Mouse (Mus musculus): ENCODE measurements at regions not wholly inside any gene's neighbourhood (a gene's known extent, or its start where the extent isn't known, plus 50 kb on each side); places are given as distances from the start of the nearest gene placed in this dataset.

- no peak for ATAC-seq (ENCODE audit: insufficient number of reproducible peaks, insufficient read depth, low FRiP score, low read depth)
- Histone ChIP-seq H3K9ac (replicated peaks; ENCODE audit: low read depth, low read length) (no peak overlapping the region), H3K9me3 (ENCODE audit: control insufficient read depth, low read depth, low read length) (no peaks in the 10 kb centered on the region), H3K4me2 (replicated peaks; ENCODE audit: low read depth, low read length) (no peak overlapping the region), H3K27ac (ENCODE audit: low read length) (no peak overlapping the region), H3K36me3 (ENCODE audit: control insufficient read depth, insufficient read depth, low read length) (no peaks in the 10 kb centered on the region), H3K4me3 (ENCODE audit: low read depth, low read length) (no peak overlapping the region), H3K4me1 (ENCODE audit: control insufficient read depth, insufficient read depth, low read length) (no peaks in the 10 kb centered on the region), H3K27me3 (ENCODE audit: control insufficient read depth, insufficient read depth, low read length) (no peaks in the 10 kb centered on the region)
- WGBS = 66% methylated on average over 8 of the region's 8 CpGs
Observed at GRCm38 (mm10) chr15:63616506-63617208, 228.3 kb downstream of the Gsdmc2 start.

- WGBS = 77% methylated on average over 2 of the region's 2 CpGs
- H3K9ac ChIP-seq (replicated peaks; ENCODE audit: low read depth, low read length) = no peak overlapping the region
- H3K4me3 ChIP-seq (ENCODE audit: low read depth, low read length) = no peak overlapping the region
- no peaks in the 10 kb centered on the region for H3K9me3 ChIP-seq (ENCODE audit: control insufficient read depth, low read depth, low read length)
- H3K27ac ChIP-seq (ENCODE audit: low read length) = no peak overlapping the region
- no peaks in the 10 kb centered on the region for H3K36me3 ChIP-seq (ENCODE audit: control insufficient read depth, insufficient read depth, low read length)
- H3K4me2 ChIP-seq (replicated peaks; ENCODE audit: low read depth, low read length) = no peak overlapping the region
- H3K27me3 ChIP-seq (ENCODE audit: control insufficient read depth, insufficient read depth, low read length) = no peaks in the 10 kb centered on the region
- no peaks in the 10 kb centered on the region for H3K4me1 ChIP-seq (ENCODE audit: control insufficient read depth, insufficient read depth, low read length)
- no peak for ATAC-seq (ENCODE audit: insufficient number of reproducible peaks, insufficient read depth, low FRiP score, low read depth)
Observed at GRCm38 (mm10) chr15:63614191-63614590, 230.8 kb downstream of the Gsdmc2 start.

GRCm38 (mm10) chr15:63613120-63613519 lies 231.9 kb downstream of the Gsdmc2 start:
- Histone ChIP-seq H3K9me3 (ENCODE audit: control insufficient read depth, low read depth, low read length) (no peaks in the 10 kb centered on the region), H3K27me3 (ENCODE audit: control insufficient read depth, insufficient read depth, low read length) (no peaks in the 10 kb centered on the region), H3K36me3 (ENCODE audit: control insufficient read depth, insufficient read depth, low read length) (no peaks in the 10 kb centered on the region), H3K4me2 (replicated peaks; ENCODE audit: low read depth, low read length) (no peak overlapping the region), H3K4me3 (ENCODE audit: low read depth, low read length) (no peak overlapping the region), H3K9ac (replicated peaks; ENCODE audit: low read depth, low read length) (no peak overlapping the region), H3K4me1 (ENCODE audit: control insufficient read depth, insufficient read depth, low read length) (no peaks in the 10 kb centered on the region), H3K27ac (ENCODE audit: low read length) (no peak overlapping the region)
- 87% methylated on average over 1 of the region's 1 CpGs for WGBS
- no peak for ATAC-seq (ENCODE audit: insufficient number of reproducible peaks, insufficient read depth, low FRiP score, low read depth)

- Histone ChIP-seq H3K9ac (replicated peaks; ENCODE audit: low read depth, low read length) (no peak overlapping the region), H3K4me3 (ENCODE audit: low read depth, low read length) (no peak overlapping the region), H3K4me1 (ENCODE audit: control insufficient read depth, insufficient read depth, low read length) (no peaks in the 10 kb centered on the region), H3K27ac (ENCODE audit: low read length) (no peak overlapping the region), H3K4me2 (replicated peaks; ENCODE audit: low read depth, low read length) (no peak overlapping the region), H3K9me3 (ENCODE audit: control insufficient read depth, low read depth, low read length) (no peaks in the 10 kb centered on the region), H3K36me3 (ENCODE audit: control insufficient read depth, insufficient read depth, low read length) (no peaks in the 10 kb centered on the region), H3K27me3 (ENCODE audit: control insufficient read depth, insufficient read depth, low read length) (no peaks in the 10 kb centered on the region)
- 89% methylated on average over 3 of the region's 3 CpGs for WGBS
- no peak for ATAC-seq (ENCODE audit: insufficient number of reproducible peaks, insufficient read depth, low FRiP score, low read depth)
Observed at GRCm38 (mm10) chr15:63611161-63611560, 233.8 kb downstream of the Gsdmc2 start.

- Histone ChIP-seq H3K27me3 (ENCODE audit: control insufficient read depth, insufficient read depth, low read length) (no peaks in the 10 kb centered on the region), H3K4me3 (ENCODE audit: low read depth, low read length) (no peak overlapping the region), H3K9me3 (ENCODE audit: control insufficient read depth, low read depth, low read length) (no peaks in the 10 kb centered on the region), H3K4me1 (ENCODE audit: control insufficient read depth, insufficient read depth, low read length) (no peaks in the 10 kb centered on the region), H3K9ac (replicated peaks; ENCODE audit: low read depth, low read length) (no peak overlapping the region), H3K27ac (ENCODE audit: low read length) (no peak overlapping the region), H3K36me3 (ENCODE audit: control insufficient read depth, insufficient read depth, low read length) (no peaks in the 10 kb centered on the region), H3K4me2 (replicated peaks; ENCODE audit: low read depth, low read length) (no peak overlapping the region)
- no peak for ATAC-seq (ENCODE audit: insufficient number of reproducible peaks, insufficient read depth, low FRiP score, low read depth)
- 79% methylated on average over 8 of the region's 8 CpGs for WGBS
Observed at GRCm38 (mm10) chr15:63603100-63603714, 241.8 kb downstream of the Gsdmc2 start.

GRCm38 (mm10) chr15:63601543-63601942 lies 243.4 kb downstream of the Gsdmc2 start:
- ATAC-seq (ENCODE audit: insufficient number of reproducible peaks, insufficient read depth, low FRiP score, low read depth) = peak; percentile 61; the same call in 1 of the 2 replicates
- no peak overlapping the region for H3K4me3 ChIP-seq (ENCODE audit: low read depth, low read length)
- no peaks in the 10 kb centered on the region for H3K9me3 ChIP-seq (ENCODE audit: control insufficient read depth, low read depth, low read length)
- WGBS = 45% methylated on average over 5 of the region's 5 CpGs
- no peaks in the 10 kb centered on the region for H3K4me1 ChIP-seq (ENCODE audit: control insufficient read depth, insufficient read depth, low read length)
- no peak overlapping the region for H3K9ac ChIP-seq (replicated peaks; ENCODE audit: low read depth, low read length)
- no peaks in the 10 kb centered on the region for H3K36me3 ChIP-seq (ENCODE audit: control insufficient read depth, insufficient read depth, low read length)
- no peak overlapping the region for H3K27ac ChIP-seq (ENCODE audit: low read length)
- H3K4me2 ChIP-seq (replicated peaks; ENCODE audit: low read depth, low read length) = no peak overlapping the region
- H3K27me3 ChIP-seq (ENCODE audit: control insufficient read depth, insufficient read depth, low read length) = no peaks in the 10 kb centered on the region

GRCm38 (mm10) chr15:63592758-63593463 lies 252.1 kb downstream of the Gsdmc2 start:
- H3K9me3 ChIP-seq (ENCODE audit: control insufficient read depth, low read depth, low read length) = no peaks in the 10 kb centered on the region
- no peak overlapping the region for H3K4me3 ChIP-seq (ENCODE audit: low read depth, low read length)
- no peaks in the 10 kb centered on the region for H3K4me1 ChIP-seq (ENCODE audit: control insufficient read depth, insufficient read depth, low read length)
- WGBS = 91% methylated on average over 5 of the region's 5 CpGs
- no peak overlapping the region for H3K4me2 ChIP-seq (replicated peaks; ENCODE audit: low read depth, low read length)
- no peak overlapping the region for H3K9ac ChIP-seq (replicated peaks; ENCODE audit: low read depth, low read length)
- no peak for ATAC-seq (ENCODE audit: insufficient number of reproducible peaks, insufficient read depth, low FRiP score, low read depth)
- no peak overlapping the region for H3K27ac ChIP-seq (ENCODE audit: low read length)
- H3K27me3 ChIP-seq (ENCODE audit: control insufficient read depth, insufficient read depth, low read length) = no peaks in the 10 kb centered on the region
- H3K36me3 ChIP-seq (ENCODE audit: control insufficient read depth, insufficient read depth, low read length) = no peaks in the 10 kb centered on the region

GRCm38 (mm10) chr15:63559293-63559692 lies 285.7 kb downstream of the Gsdmc2 start:
- Histone ChIP-seq H3K4me3 (ENCODE audit: low read depth, low read length) (no peak overlapping the region), H3K9me3 (ENCODE audit: control insufficient read depth, low read depth, low read length) (no peaks in the 10 kb centered on the region), H3K27ac (ENCODE audit: low read length) (no peak overlapping the region), H3K27me3 (ENCODE audit: control insufficient read depth, insufficient read depth, low read length) (no peaks in the 10 kb centered on the region), H3K4me1 (ENCODE audit: control insufficient read depth, insufficient read depth, low read length) (no peaks in the 10 kb centered on the region), H3K4me2 (replicated peaks; ENCODE audit: low read depth, low read length) (no peak overlapping the region), H3K36me3 (ENCODE audit: control insufficient read depth, insufficient read depth, low read length) (no peaks in the 10 kb centered on the region), H3K9ac (replicated peaks; ENCODE audit: low read depth, low read length) (no peak overlapping the region)
- WGBS = 80% methylated on average over 2 of the region's 2 CpGs
- no peak for ATAC-seq (ENCODE audit: insufficient number of reproducible peaks, insufficient read depth, low FRiP score, low read depth)
